ENCODE assay signal across 1 mouse cellular context in the genomic region with DNA sequence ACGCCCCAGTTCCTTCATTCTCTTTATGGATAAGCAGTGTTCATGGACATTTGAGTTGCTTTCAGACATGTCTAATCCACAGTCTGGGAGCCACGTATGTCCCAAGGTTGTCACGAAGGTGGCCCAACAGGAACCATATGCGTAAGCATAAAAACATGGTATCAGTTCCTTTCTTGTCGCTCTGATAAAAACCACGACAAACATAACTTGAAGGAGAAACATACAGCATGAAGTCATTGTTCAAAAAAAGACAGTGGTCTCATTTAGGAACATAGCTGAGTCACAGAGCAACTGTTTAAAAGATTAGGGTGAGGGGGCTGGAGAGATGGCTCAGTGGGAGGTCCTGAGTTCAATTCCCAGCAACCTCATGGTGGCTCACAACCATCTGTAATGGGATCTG.
A peak's percentile ranks its signal among the peaks of the same experiment; 100 is the strongest.
TF ChIP-seq lines count a peak whose summit lies in the region.

No protein-coding gene starts in this region.

TF ChIP-seq in MEL, 35 proteins besides CTCF, POLR2A, EP300 and RAD21 (continued from another document):
- TF ChIP-seq UBTF (IDR thresholded peaks at IDR 0.05; ENCODE audit: borderline replicate concordance, insufficient read depth, low read depth, low read length) (no peak), SIN3A (IDR thresholded peaks at IDR 0.05; ENCODE audit: low read length) (0 out of 2 replicates have a peak, but pooled peaks have one; percentile 19), ZNF384 (IDR thresholded peaks at IDR 0.05; ENCODE audit: low read depth, low read length) (no peak)
